Mouse (Mus musculus) monocyte, adult 5-6 weeks (primary cell): ENCODE results near the gene 4933428G20Rik. TPM values are rescaled to one million over a fixed set of nuclear protein-coding genes. Genes with fewer than 3 reads are reported as not detected.

Source experiments
- ATAC-seq: fragments of 153-309, 156-312 bp; replicated peaks from 2 replicates; pipeline ENCODE4 v1.8.0; 2017; ENCODE audit warnings: mild to moderate bottlenecking; ENCODE audit not compliant: low TSS enrichment, insufficient number of reproducible peaks, severe bottlenecking, poor library complexity, low FRiP score
- total RNA-seq: library from RNA; stranded (forward); fragments of 200-1000, 200-491, 200-594 nt; gene quantifications from 3 replicates; pipeline ENCODE4 v1.2.3, GENCODE M21; 2017

The 4933428G20Rik gene
- not detected in 3 replicates for total RNA-seq

GRCm38 (mm10) chr11:97499865-97500719 lies at the start of gene 4933428G20Rik:
TSS of gene 4933428G20Rik (minus strand) at chr11:97500340.
- ATAC-seq = no peak

GRCm38 (mm10) chr11:97548757-97549156 lies 48.6 kb upstream of the 4933428G20Rik start:
- no peak for ATAC-seq

GRCm38 (mm10) chr11:97547957-97548706 lies 48.0 kb upstream of the 4933428G20Rik start:
- no peak for ATAC-seq

DNA sequence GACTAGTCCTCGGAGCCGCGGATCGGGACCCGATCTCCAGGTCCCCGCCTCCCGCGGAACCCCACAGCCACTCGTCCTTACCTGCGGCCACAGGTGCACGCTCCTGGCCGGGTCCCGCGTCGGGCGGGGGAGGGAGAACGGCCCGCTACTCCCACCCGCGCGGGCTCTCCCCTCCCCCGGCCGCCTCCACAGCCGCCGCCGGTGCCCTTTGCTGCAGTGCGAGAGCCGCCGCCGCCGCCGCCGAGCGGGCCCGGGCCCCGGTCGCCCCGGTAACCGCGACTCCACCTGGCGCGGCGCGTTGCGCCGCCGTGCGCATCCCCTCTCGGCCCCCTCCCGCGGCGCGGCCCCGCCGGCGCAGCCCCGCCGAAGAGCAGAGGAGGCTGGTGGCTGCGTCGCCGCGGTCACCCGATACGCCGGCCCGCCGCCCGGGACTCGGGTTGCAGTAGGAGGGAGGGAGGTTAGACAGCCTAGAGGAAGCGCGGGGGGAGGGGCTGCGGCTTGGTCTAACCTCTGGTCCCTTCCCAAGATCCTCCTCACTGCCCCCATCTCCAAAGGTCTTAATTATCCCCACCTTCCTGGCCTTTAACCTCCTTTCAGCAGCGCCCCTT lies 46.8 kb upstream of the 4933428G20Rik start:
- no peak for ATAC-seq

GRCm38 (mm10) chr11:97545808-97546560 lies 45.8 kb upstream of the 4933428G20Rik start:
- ATAC-seq = no peak

DNA sequence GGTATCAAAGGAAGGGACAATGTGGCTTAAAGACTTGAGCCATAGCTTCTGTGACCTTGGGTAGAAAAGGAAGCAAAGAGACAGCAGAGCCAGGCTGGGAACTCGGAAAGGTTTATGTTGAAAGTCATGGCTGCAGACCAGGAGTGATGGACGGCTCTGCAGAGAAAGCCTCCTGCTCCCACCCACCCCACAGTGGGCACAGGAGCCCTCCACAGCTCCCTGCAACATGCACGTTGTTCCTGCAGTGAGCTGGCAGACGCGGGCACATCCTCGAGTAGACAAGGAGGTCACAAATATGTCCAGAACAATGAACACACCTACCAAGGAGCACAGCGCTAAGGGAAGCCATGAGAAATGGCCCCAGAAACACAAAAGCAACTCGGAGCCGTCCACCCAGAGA lies 43.7 kb upstream of the 4933428G20Rik start:
- ATAC-seq = no peak

- no peak for ATAC-seq
Measured at GRCm38 (mm10) chr11:97543181-97543733, 43.1 kb upstream of the 4933428G20Rik start.

DNA sequence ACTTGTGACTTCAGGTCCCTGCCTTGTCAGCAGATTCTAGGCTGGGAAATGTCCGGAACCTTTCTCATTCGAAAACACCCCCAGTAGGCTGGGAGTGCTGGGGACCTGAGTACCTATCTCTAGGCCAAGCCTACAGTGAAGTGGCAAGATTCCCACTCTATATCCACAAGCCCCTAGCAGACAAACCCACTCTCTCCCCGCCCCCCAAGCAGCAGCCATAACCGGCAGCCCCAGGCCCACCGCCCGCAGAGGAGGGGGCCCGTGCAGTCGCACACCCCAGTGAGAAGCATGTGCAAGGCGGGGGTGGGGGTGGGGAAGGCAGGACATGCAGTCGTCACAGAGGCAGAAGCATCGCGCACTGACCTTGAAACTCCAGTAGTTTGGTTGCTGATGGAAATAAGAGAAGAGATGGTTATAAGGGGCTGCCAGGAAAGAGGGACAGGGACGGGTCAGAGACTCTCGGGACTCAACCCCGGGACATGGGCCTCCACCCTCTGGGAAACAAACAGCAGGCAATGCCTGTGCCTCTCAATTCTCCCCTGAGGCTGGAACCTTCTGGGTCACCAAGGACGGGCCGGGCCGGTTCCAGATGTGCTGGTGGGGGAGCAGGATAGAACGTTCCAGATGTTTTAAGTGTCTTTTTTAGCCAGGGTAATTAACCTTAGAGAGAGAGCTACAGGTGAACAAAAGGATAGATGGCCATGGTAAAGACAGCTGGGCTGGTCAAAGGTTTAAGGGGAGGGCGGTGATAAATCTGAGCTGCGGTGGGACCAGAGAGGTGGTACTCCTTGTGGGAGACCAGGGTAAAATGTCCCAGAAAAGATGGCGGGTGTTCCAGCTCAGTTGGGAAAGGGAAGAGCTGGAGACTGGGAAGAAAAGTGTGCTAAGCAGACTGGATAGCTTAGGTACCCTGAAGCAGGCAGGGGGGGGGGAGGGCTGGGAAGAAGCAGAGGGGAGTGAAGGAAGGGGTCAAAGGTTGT lies 42.3 kb upstream of the 4933428G20Rik start:
- ATAC-seq = no peak

DNA sequence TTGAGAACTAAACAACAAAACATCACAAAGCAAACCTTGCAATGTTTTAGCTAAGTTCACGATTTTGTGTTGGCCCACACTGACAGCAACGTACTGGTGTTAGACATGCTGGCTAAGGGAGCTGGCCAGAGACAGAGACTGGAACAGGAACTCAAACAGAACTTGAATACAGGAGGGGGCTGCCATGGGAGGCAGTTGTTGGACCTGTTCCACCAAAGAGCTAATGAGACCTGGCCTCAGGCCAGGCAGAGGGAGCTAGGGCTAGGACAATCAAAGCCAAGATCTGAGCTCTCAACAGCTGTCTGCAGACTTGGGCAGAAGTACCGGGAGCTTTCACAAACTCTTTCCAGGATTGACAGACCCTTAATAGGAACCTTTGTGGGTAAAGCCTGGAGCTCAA lies 40.5 kb upstream of the 4933428G20Rik start:
- no peak for ATAC-seq

DNA sequence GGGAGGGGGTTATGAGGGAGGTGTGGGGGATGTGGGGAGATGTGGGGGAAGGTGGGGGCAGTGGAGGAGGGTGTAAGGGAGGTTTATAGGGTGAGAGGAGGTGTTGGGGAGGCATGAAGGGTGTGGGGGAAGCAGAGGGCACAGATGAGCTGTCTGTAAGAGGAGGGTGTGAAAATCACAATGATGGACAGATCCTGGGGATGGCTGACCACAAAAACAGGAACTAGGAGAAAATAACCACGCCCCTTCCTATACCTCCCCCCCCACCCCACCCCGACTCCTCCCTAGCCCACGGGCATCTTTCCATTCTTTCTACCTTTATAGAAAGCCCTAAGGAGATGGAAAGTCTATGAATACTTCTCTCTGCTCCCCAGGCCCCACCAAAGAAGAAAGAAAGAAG lies 40.0 kb upstream of the 4933428G20Rik start:
- no peak for ATAC-seq

GRCm38 (mm10) chr11:97539622-97540021 lies 39.5 kb upstream of the 4933428G20Rik start:
- ATAC-seq = no peak

GRCm38 (mm10) chr11:97537580-97538089 lies 37.5 kb upstream of the 4933428G20Rik start:
- ATAC-seq = no peak

DNA sequence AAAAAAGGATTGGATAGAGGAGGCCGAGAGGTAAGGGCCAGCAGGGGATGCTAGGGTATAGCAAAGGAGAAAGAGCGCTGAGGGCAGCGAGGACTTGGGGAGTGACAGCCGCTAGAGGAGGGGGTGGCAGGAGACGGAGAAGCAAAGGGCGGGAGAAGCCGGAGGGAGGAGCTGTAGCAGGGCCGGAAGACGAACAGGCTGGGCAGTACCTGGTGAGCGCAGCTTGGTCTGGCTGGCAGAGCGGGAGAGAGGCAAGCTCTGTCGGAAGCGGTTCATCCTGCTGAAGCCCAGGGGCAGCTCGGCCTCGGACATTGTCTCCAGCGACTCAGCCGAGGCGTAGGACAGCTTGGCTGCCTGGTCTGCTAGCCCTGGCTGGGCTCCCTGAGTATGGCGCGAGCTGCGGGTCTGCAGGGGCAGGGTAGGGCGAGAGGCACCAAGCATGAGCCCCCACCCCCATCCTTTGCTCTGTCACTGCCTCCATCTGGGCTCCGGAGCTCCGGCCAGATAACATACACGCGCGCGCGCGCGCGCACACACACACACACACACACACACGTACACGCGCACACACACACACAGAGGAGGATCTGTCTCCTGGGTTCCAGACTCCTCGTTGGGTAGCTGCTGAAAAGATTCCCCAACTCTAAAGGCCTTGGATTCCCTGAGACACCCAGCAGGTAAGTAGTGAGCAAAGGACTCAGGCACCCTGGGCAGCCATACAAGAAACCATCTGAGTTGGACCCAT lies 36.9 kb upstream of the 4933428G20Rik start:
- no peak for ATAC-seq

DNA sequence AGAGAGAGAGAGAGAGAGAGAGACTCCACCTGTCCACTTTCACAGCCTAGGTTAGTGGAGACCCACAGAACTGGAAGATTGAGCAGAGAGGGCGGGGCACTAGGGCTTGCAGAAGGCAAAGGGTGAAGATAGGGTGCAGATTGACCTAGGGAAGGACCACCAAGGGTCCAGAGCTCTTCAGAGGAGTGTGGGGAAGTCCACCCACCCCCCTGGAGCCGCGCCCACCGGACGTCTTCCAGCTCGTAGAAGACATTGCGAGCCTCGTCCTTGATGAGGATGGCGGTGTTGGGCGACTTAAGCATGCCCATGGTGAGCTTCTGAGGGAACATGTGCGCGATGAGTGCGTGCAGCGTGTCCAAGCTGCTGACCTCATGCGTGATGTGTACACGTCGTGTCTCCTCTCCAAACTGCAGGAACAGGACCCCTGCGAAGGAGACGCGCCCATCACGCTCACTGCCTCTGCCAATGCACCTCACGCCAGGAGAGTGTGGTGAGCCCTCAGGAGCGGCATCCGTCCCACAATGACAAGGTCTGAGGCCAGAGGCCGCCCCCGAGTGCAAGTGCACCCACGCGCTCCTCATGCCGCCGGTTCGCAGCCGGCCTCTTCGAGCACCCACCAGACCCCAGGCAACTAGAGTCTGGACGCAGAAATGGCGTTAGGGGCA lies 36.1 kb upstream of the 4933428G20Rik start:
- ATAC-seq = no peak

GRCm38 (mm10) chr11:97535660-97536059 lies 35.5 kb upstream of the 4933428G20Rik start:
- ATAC-seq = no peak

GRCm38 (mm10) chr11:97535308-97535630 lies 35.1 kb upstream of the 4933428G20Rik start:
- ATAC-seq = no peak
